Mouse (Mus musculus): ENCODE data around the gene Ap2a2.

- TF ChIP-seq CTCF (IDR thresholded peaks at IDR 0.05) (no peak), EP300 (IDR thresholded peaks at IDR 0.05) (no peak)
These were observed 26.4 kb upstream of the Ap2a2 start for GRCm38 (mm10) chr7:141535570-141535969.
